Mouse (Mus musculus) large intestine, adult 2 months (tissue): ENCODE data around the gene Ppp3ca. TPM values are rescaled to one million over a fixed set of nuclear protein-coding genes. Genes with fewer than 3 reads are reported as not detected.

Source experiments
- DNase-seq: peaks from one replicate; pipeline ENCODE4 v3.0.0-alpha.2; 2012; ENCODE audit warnings: low read depth, low spot score
- WGBS: fragments of 180-500 bp; shearing (Covaris S2); methylation state at CpG from one replicate; pipeline ENCODE4 v1.1.7; 2018; 5-methylcytosine and 5-hydroxymethylcytosine counted together
- polyA plus RNA-seq: library from polyadenylated mRNA; depleted of rRNA; stranded (reverse); fragments of >200 nt; gene quantifications from 2 replicates; pipeline ENCODE4 v1.2.3, GENCODE M21; 2012

Gene Ppp3ca
- polyA plus RNA-seq, 1 experiment: 8.4 TPM

GRCm38 (mm10) chr3:136718412-136718811 lies 48.5 kb downstream of the Ppp3ca start:
- DNase-seq: no peak
- WGBS: 86% methylated on average over 5 of the region's 5 CpGs

- no peak for DNase-seq
- 88% methylated on average over 4 of the region's 4 CpGs for WGBS
Measured at GRCm38 (mm10) chr3:136721241-136721640, 51.3 kb downstream of the Ppp3ca start.

GRCm38 (mm10) chr3:136721804-136722427 lies 52.0 kb downstream of the Ppp3ca start:
- WGBS: 78% methylated on average over 4 of the region's 4 CpGs
- DNase-seq: no peak

GRCm38 (mm10) chr3:136722493-136722892 lies 52.6 kb downstream of the Ppp3ca start:
- no peak for DNase-seq

GRCm38 (mm10) chr3:136725311-136726156 lies 55.6 kb downstream of the Ppp3ca start:
- no peak for DNase-seq
- 48% methylated on average over 7 of the region's 7 CpGs for WGBS

- WGBS: 71% methylated on average over 2 of the region's 2 CpGs
- no peak for DNase-seq
Measured at GRCm38 (mm10) chr3:136727877-136728276, 58.0 kb downstream of the Ppp3ca start.

- DNase-seq: no peak
- 60% methylated on average over 10 of the region's 10 CpGs for WGBS
Measured at GRCm38 (mm10) chr3:136729978-136730377, 60.1 kb downstream of the Ppp3ca start.

GRCm38 (mm10) chr3:136731579-136731978 lies 61.7 kb downstream of the Ppp3ca start:
- 94% methylated on average over 6 of the region's 6 CpGs for WGBS
- DNase-seq: no peak

GRCm38 (mm10) chr3:136736021-136736420 lies 66.1 kb downstream of the Ppp3ca start:
- DNase-seq: no peak
- WGBS: 34% methylated on average over 1 of the region's 1 CpGs

- WGBS: 67% methylated on average over 7 of the region's 7 CpGs
- DNase-seq: no peak
Measured at GRCm38 (mm10) chr3:136736773-136737298, 66.9 kb downstream of the Ppp3ca start.

- WGBS: 79% methylated on average over 1 of the region's 1 CpGs
- no peak for DNase-seq
Measured at GRCm38 (mm10) chr3:136738474-136738873, 68.5 kb downstream of the Ppp3ca start.

GRCm38 (mm10) chr3:136738914-136739313 lies 69.0 kb downstream of the Ppp3ca start:
- 88% methylated on average over 5 of the region's 5 CpGs for WGBS
- DNase-seq: no peak

- 81% methylated on average over 5 of the region's 5 CpGs for WGBS
- no peak for DNase-seq
Measured at GRCm38 (mm10) chr3:136741659-136742058, 71.7 kb downstream of the Ppp3ca start.

- WGBS: 79% methylated on average over 9 of the region's 9 CpGs
- DNase-seq: no peak
Measured at GRCm38 (mm10) chr3:136742258-136743057, 72.5 kb downstream of the Ppp3ca start.

- 75% methylated on average over 10 of the region's 10 CpGs for WGBS
- no peak for DNase-seq
Measured at GRCm38 (mm10) chr3:136744295-136744897, 74.5 kb downstream of the Ppp3ca start.

GRCm38 (mm10) chr3:136745456-136745855 lies 75.5 kb downstream of the Ppp3ca start:
- DNase-seq: no peak
- WGBS: 69% methylated on average over 7 of the region's 7 CpGs

GRCm38 (mm10) chr3:136748761-136749476 lies 79.0 kb downstream of the Ppp3ca start:
- no peak for DNase-seq
- WGBS: 93% methylated on average over 6 of the region's 6 CpGs

GRCm38 (mm10) chr3:136749477-136749797 lies 79.5 kb downstream of the Ppp3ca start:
- no peak for DNase-seq

- DNase-seq: no peak
- 75% methylated on average over 2 of the region's 2 CpGs for WGBS
Measured at GRCm38 (mm10) chr3:136749951-136750350, 80.0 kb downstream of the Ppp3ca start.
